Mouse (Mus musculus) heart, adult 2 months (tissue): Measurements from ENCODE around the gene 1810009J06Rik.

ENCODE experiments used
- CTCF ChIP-seq: fragments of 200-600 bp; IDR thresholded peaks from 2 replicates; pipeline ENCODE4 v1.8.1; 2022; ENCODE audit warnings: antibody characterized with exemption, mild to moderate bottlenecking, moderate library complexity
- EP300 ChIP-seq: fragments of 200-500 bp; IDR thresholded peaks from 2 replicates; pipeline ENCODE4 v1.6.1; 2011; ENCODE audit warnings: low read depth, low read length, control low read depth; ENCODE audit not compliant: insufficient read depth
- POLR2A ChIP-seq: fragments of 200-500 bp; IDR thresholded peaks from 2 replicates; pipeline ENCODE4 v1.6.1; 2011; ENCODE audit warnings: mild to moderate bottlenecking, low read depth, low read length, control low read depth; ENCODE audit not compliant: insufficient read depth

DNA sequence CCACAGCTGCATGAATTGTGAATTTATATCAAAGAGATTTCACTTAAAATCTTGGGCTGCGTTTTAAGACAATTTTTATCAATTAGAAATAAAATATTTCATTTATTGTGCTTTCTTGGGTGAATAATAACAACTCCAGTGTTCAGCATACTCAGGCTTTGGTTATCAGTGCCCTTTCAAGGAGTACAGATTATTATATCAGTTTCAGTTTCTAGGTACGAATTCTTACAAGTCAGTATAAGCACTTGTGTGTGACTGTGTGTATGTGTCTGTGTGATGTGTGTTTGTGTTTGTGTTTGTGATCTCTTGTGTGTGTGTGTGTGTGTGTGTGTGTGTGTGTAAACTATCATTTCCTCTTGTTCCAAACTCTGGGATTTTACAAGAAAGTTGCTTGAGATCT, 10.8 kb upstream of the 1810009J06Rik start:
- TF ChIP-seq POLR2A (no peak), CTCF (no peak), EP300 (no peak)
